ENCODE assay signal across 1 mouse cellular context in the genomic region with DNA sequence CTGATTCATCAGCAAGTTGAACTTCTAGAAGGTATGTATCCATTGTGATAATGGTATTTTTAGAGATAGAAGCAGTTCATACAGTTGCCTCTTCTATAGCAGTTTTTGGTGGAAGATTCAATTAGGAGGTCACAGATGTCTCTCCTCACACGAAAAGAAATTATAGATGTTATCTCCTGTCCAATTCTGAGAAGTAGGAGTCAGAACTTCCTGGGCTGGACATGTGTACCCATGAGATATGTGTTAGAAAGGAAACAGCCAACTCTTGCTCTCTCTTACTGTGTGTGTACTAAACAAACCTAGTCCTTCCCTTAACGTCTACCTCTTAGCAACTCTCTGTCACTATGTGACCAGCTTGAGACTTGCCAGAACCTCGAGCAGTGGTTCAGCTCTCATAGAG.
TF ChIP-seq lines count a peak whose summit lies in the region.

No protein-coding gene starts in this region.

TF ChIP-seq in MEL, 35 proteins besides CTCF, POLR2A, EP300 and RAD21:
- TF ChIP-seq TAL1 (IDR thresholded peaks at IDR 0.05; ENCODE audit: low read length) (peak; percentile 91), MEF2A (IDR thresholded peaks at IDR 0.05; ENCODE audit: extremely low read depth, insufficient replicate concordance, low read depth, low read length, poor library complexity, severe bottlenecking) (no peak), UBTF (IDR thresholded peaks at IDR 0.05; ENCODE audit: borderline replicate concordance, insufficient read depth, low read depth, low read length) (no peak), ELF1 (IDR thresholded peaks at IDR 0.05; ENCODE audit: low read depth, low read length) (no peak), KAT2A (conservative IDR thresholded peaks at IDR 0.05; ENCODE audit: low read depth, low read length) (no peak), RCOR1 (IDR thresholded peaks at IDR 0.05; ENCODE audit: low read depth, low read length) (peak; percentile 56; the same call in 1 of the 2 replicates), ZKSCAN1 (IDR thresholded peaks at IDR 0.05; ENCODE audit: low read depth, low read length) (no peak), MXI1 (IDR thresholded peaks at IDR 0.05; ENCODE audit: low read depth, low read length) (no peak), ZC3H11A (IDR thresholded peaks at IDR 0.05; ENCODE audit: low read depth, low read length) (no peak), MYC (IDR thresholded peaks at IDR 0.05; ENCODE audit: low read depth, low read length) (no peak), CHD1 (IDR thresholded peaks at IDR 0.05; ENCODE audit: low read depth, low read length) (no peak), TBP (IDR thresholded peaks at IDR 0.05; ENCODE audit: low read depth, low read length) (no peak), JUND (IDR thresholded peaks at IDR 0.05; ENCODE audit: low read depth, low read length) (peak; percentile 55; the same call in 1 of the 2 replicates), NRF1 (IDR thresholded peaks at IDR 0.05; ENCODE audit: insufficient read depth, low read depth, low read length, poor library complexity, severe bottlenecking) (no peak), HCFC1 (IDR thresholded peaks at IDR 0.05; ENCODE audit: low read depth, low read length) (no peak), E2F4 (IDR thresholded peaks at IDR 0.05; ENCODE audit: borderline replicate concordance, low read depth, low read length) (no peak), ZNF384 (IDR thresholded peaks at IDR 0.05; ENCODE audit: low read depth, low read length) (no peak), MAX (IDR thresholded peaks at IDR 0.05; ENCODE audit: low read length) (no peak), MYB (IDR thresholded peaks at IDR 0.05; ENCODE audit: low read depth, low read length) (peak; percentile 66; the same call in 1 of the 2 replicates), TCF12 (IDR thresholded peaks at IDR 0.05; ENCODE audit: low read depth, low read length) (peak; percentile 93), ZMIZ1 (IDR thresholded peaks at IDR 0.05; ENCODE audit: low read depth, low read length) (no peak), USF2 (IDR thresholded peaks at IDR 0.05; ENCODE audit: borderline replicate concordance in 1 of 2, insufficient read depth in 1 of 2, low read depth in 1 of 2, low read length in 2 of 2) (no peak), SMC3 (IDR thresholded peaks at IDR 0.05; ENCODE audit: low read depth, low read length) (no peak), SIN3A (IDR thresholded peaks at IDR 0.05; ENCODE audit: low read length) (peak; percentile 48; the same call in 1 of the 2 replicates), POLR2AphosphoS5 (IDR thresholded peaks at IDR 0.05; ENCODE audit: borderline replicate concordance, low read depth, low read length) (no peak), POLR2AphosphoS2 (IDR thresholded peaks at IDR 0.05; ENCODE audit: low read length) (no peak), ETS1 (IDR thresholded peaks at IDR 0.05; ENCODE audit: low read depth, low read length) (peak; percentile 88), BHLHE40 (IDR thresholded peaks at IDR 0.05; ENCODE audit: borderline replicate concordance, low read depth, low read length) (no peak), GATA1 (IDR thresholded peaks at IDR 0.05; ENCODE audit: low read depth, low read length) (peak; percentile 94), USF1 (IDR thresholded peaks at IDR 0.05; ENCODE audit: low read depth, low read length) (no peak), CHD2 (IDR thresholded peaks at IDR 0.05; ENCODE audit: low read length) (no peak), MAFK (IDR thresholded peaks at IDR 0.05; ENCODE audit: borderline replicate concordance, low read depth, low read length) (no peak), GABPA (IDR thresholded peaks at IDR 0.05; ENCODE audit: low read depth, low read length) (no peak)
